Mouse (Mus musculus): Measurements from ENCODE around the gene Hdac11. TPM values are rescaled to one million over a fixed set of nuclear protein-coding genes. Genes with fewer than 3 reads are reported as not detected.

The Hdac11 gene
- polyA plus RNA-seq, 1 experiment from 2014 or later: 7.5 TPM

DNA sequence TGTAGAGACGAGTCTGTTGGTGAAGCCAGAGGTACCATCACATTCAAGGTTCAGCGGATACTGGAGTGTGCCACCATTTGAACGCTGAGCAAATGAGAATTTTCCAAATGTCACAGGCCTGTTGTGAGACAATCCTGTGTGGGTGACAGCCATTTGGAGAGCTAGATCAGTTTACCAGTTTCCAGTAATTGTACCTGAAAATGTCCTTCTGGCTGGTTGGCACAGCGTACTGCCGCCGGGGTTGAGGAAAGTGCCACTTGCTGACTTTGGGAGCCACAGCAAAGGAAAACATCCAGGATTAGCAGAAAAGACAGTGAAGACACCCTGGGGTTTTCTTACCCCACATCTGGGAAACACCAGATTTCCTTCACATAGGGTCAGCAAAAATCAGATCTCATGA is 33.5 kb downstream of the Hdac11 start:
- no peaks in the 10 kb centered on the region for H3K9me3 ChIP-seq
- no peak overlapping the region for H3K4me3 ChIP-seq
- WGBS: 84% methylated on average over 6 of the region's 6 CpGs
- ATAC-seq (ENCODE audit: borderline replicate concordance, extremely low read depth, low FRiP score, low TSS enrichment): no peak
- H3K27ac ChIP-seq: no peak overlapping the region
- no peaks in the 10 kb centered on the region for H3K36me3 ChIP-seq
- no peak overlapping the region for H3K4me2 ChIP-seq
- no peaks in the 10 kb centered on the region for H3K4me1 ChIP-seq
- no peak overlapping the region for H3K9ac ChIP-seq
- no peaks in the 10 kb centered on the region for H3K27me3 ChIP-seq

DNA sequence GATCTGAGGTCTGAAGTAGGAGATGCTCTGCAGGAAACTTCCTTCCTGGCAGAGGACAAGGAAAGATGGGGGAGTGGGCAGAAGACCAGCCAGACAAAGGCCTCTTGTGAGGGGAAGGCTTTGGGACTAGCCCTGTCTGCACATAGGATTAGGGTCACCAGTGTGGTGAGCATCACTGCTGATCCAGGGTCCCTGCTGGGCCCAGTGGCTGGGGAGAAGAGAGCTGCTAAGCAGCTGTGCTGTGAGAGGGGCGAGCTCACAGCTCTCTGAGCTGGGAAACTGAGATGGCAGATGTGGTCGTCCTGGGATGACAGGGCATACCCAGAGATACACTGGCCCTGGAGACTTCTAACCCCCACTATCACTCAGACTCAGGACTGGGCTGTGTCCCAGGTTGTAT is 35.0 kb downstream of the Hdac11 start:
- ATAC-seq (ENCODE audit: borderline replicate concordance, extremely low read depth, low FRiP score, low TSS enrichment): 0 out of 2 replicates have a peak, but pooled peaks have one; percentile 27

DNA sequence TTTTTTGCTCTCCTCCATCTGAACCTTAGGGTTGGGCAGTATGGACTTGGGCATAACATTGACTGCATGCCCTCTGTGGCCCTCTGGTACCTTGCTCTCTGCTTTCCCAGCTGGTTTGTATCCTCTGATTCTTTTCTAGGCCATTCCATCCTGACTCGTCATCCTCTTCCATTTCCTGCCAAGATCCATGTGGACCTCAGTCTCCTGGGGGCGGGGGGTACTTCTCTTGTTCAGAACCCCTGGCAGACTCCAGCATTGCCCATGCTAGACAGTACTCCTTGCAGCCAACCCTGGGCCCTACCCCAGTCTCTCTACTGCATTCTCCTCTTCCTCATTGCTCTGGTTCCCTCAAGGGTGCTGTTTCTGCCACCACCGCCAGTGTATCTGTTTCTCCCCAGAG is 36.0 kb downstream of the Hdac11 start:
- no peak for ATAC-seq (ENCODE audit: borderline replicate concordance, extremely low read depth, low FRiP score, low TSS enrichment)
- H3K27ac ChIP-seq: no peak overlapping the region
- 79% methylated on average over 3 of the region's 3 CpGs for WGBS

More for the DNA sequence above, 35.0 kb downstream of the Hdac11 start:
- no peak overlapping the region for H3K4me2 ChIP-seq
- no peaks in the 10 kb centered on the region for H3K4me1 ChIP-seq
- no peaks in the 10 kb centered on the region for H3K9me3 ChIP-seq
- WGBS: 51% methylated on average over 2 of the region's 2 CpGs
- H3K27ac ChIP-seq: no peak overlapping the region
- no peaks in the 10 kb centered on the region for H3K27me3 ChIP-seq
- no peak overlapping the region for H3K4me3 ChIP-seq
- no peak overlapping the region for H3K9ac ChIP-seq
- H3K36me3 ChIP-seq: no peaks in the 10 kb centered on the region

DNA sequence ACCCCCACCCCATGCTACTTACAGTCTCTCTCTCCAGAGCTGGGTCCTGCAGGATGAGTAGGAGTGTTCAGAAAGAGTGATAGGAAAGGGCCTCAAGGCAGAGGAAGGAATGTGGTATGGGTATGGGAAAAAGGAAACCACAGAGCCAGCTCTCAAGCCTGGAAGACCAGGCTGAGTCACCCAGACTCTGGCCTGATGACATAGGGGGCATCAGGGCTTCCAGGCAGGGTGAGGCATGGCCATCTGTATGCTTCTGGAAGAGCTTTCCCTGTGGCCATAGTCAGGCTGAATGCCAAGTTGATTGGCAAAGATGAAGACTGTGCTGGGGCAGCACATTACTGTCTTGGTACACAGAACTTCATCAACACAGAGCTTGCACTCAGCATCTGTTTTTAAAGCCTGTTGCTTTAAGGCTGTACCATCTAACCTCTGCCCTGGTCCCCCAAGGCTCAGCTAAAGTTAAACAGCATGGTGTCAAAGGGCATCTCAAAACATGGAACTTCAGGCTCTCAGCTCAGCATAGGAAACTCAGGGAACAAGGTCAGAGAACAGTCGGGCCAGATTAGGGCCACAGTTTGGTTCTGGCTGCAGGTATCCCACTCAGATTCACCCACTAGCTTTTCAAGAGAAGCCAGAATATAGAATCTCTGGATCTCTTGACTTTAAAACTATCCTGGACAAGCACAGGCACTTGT is 36.5 kb downstream of the Hdac11 start:
- Histone ChIP-seq H3K9ac (no peak overlapping the region), H3K9me3 (no peaks in the 10 kb centered on the region), H3K4me2 (no peak overlapping the region), H3K36me3 (no peaks in the 10 kb centered on the region), H3K27me3 (no peaks in the 10 kb centered on the region), H3K27ac (no peak overlapping the region), H3K4me1 (no peaks in the 10 kb centered on the region), H3K4me3 (no peak overlapping the region)
- 41% methylated on average over 1 of the region's 1 CpGs for WGBS
- ATAC-seq (ENCODE audit: borderline replicate concordance, extremely low read depth, low FRiP score, low TSS enrichment): no peak

More for the DNA sequence above, 36.0 kb downstream of the Hdac11 start:
- no peaks in the 10 kb centered on the region for H3K9me3 ChIP-seq
- no peak overlapping the region for H3K4me3 ChIP-seq
- H3K9ac ChIP-seq: no peak overlapping the region
- no peaks in the 10 kb centered on the region for H3K36me3 ChIP-seq
- no peaks in the 10 kb centered on the region for H3K4me1 ChIP-seq
- H3K4me2 ChIP-seq: no peak overlapping the region
- no peaks in the 10 kb centered on the region for H3K27me3 ChIP-seq

DNA sequence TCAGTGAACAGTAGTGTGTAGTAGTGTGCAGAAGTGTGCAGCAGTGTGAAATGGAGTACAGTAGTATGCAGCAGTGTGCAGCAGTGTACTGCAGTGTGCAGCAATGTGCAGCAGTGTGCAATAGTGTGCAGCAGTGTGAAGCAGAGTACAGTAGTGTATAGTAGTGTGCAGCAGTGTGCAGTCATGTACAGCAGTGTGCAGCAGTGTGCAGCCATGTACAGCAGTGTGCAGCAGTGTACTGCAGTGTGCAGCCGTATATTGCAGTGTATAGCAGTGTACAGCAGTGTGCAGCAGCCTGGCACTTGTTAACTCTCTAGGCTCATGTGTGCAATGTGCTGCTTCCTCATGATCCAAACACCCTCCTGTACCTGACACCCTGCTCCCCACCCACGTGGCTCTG is 42.0 kb downstream of the Hdac11 start:
- no peak overlapping the region for H3K4me3 ChIP-seq
- 61% methylated on average over 2 of the region's 2 CpGs for WGBS
- H3K36me3 ChIP-seq: no peaks in the 10 kb centered on the region
- H3K27me3 ChIP-seq: no peaks in the 10 kb centered on the region
- no peak for ATAC-seq (ENCODE audit: borderline replicate concordance, extremely low read depth, low FRiP score, low TSS enrichment)
- H3K9me3 ChIP-seq: no peaks in the 10 kb centered on the region
- H3K9ac ChIP-seq: no peak overlapping the region
- H3K4me1 ChIP-seq: peaks cover 16% of the 10 kb centered on the region
- H3K27ac ChIP-seq: no peak overlapping the region
- H3K4me2 ChIP-seq: no peak overlapping the region

DNA sequence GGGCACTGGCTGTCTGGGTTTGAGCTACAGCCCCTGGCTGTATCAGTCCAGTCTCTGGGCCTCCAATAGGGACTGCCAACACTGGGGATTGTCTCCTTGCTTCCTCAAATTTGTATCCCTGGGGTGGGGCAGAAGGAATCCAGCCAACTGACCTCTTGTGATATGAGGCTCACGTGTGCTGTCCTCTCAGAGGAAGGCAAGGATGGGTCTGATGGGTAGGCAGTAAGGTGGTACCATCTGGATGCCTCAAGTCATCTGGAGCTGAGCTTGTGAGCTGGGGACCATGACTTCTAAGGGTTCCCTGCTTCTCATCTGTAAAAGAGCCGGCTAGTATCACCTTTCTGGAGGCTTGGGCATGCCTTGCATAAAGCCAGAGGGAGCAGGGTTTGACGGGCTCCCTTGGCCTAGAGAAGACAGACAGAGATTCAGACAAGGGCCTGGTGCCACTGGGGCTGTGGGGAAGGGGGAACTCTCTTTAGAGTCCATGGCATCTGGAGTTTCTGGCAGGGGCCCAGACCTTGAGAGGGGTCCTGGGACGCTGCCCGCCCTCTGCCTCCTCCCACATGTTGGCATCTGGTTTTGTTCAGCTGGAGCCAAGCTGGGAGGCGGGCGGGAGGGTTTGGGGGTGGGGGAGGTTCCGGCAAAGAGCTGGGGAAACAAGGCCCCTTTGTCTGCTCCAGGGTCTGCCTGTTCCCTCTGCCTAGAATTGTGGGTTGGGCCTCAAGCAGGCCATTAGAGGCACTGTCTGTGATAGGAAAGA is 44.1 kb downstream of the Hdac11 start:
- no peak overlapping the region for H3K4me2 ChIP-seq
- H3K4me1 ChIP-seq: peaks cover 16% of the 10 kb centered on the region
- no peaks in the 10 kb centered on the region for H3K36me3 ChIP-seq
- ATAC-seq (ENCODE audit: borderline replicate concordance, extremely low read depth, low FRiP score, low TSS enrichment): peak; percentile 49; the same call in 1 of the 2 replicates
- no peaks in the 10 kb centered on the region for H3K9me3 ChIP-seq
- H3K27ac ChIP-seq: peak overlapping the region; percentile 33; the same call in 1 of the 2 replicates
- H3K27me3 ChIP-seq: no peaks in the 10 kb centered on the region
- 28% methylated on average over 8 of the region's 8 CpGs for WGBS
- H3K9ac ChIP-seq: no peak overlapping the region
- H3K4me3 ChIP-seq: no peak overlapping the region

DNA sequence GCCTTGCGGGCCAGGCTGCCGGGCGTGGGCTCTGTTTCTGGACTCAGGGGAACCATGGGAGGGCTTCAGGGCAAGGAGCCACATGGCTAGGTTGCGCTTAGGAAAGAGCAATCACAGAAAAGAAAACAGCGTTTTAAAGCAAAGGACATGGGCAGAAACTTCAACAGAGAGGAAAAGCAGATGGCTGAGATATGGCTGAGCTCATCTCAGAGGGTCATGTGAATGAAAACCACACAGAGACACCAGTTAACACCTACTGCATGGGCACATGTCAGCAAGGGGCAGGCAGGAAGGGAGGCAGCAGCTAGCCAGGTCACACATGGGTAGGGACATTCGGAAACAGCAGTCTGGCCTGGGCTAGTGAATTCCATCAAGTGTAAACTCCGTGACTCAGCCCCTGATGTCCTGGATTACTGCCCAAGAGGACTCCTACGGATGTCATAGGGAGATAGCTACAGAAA is 45.4 kb downstream of the Hdac11 start:
- WGBS: 70% methylated on average over 8 of the region's 8 CpGs
- H3K27ac ChIP-seq: no peak overlapping the region
- no peak overlapping the region for H3K4me2 ChIP-seq
- H3K4me3 ChIP-seq: no peak overlapping the region
- H3K9me3 ChIP-seq: no peaks in the 10 kb centered on the region
- no peaks in the 10 kb centered on the region; the same call in 1 of the 2 replicates for H3K27me3 ChIP-seq
- H3K36me3 ChIP-seq: no peaks in the 10 kb centered on the region
- no peak overlapping the region for H3K9ac ChIP-seq
- peaks cover 16% of the 10 kb centered on the region for H3K4me1 ChIP-seq
- no peak for ATAC-seq (ENCODE audit: borderline replicate concordance, extremely low read depth, low FRiP score, low TSS enrichment)

DNA sequence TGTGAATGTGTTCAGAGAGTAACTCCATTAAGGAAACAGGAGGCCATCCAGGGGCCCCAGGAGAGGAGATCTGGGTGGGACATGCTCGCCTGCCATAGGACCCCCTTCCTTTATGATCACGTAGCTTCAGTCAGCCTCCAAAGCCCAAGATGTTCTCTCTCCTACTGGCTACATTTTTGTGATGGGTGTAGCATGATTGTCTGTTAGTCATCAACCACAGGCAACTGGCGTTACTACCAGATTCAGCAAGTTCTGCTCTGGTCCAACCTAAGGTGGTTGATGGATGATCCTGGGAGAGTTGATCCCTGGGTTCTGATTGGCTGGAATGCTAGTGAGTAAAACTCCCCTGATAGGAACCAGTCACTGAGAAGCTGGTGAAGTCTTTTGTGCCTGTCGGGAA is 46.1 kb downstream of the Hdac11 start:
- no peak for ATAC-seq (ENCODE audit: borderline replicate concordance, extremely low read depth, low FRiP score, low TSS enrichment)
- H3K4me3 ChIP-seq: no peak overlapping the region
- no peak overlapping the region for H3K9ac ChIP-seq
- H3K27ac ChIP-seq: no peak overlapping the region
- no peaks in the 10 kb centered on the region for H3K36me3 ChIP-seq
- H3K4me2 ChIP-seq: no peak overlapping the region
- WGBS: 72% methylated on average over 4 of the region's 4 CpGs
- H3K27me3 ChIP-seq: no peaks in the 10 kb centered on the region; the same call in 1 of the 2 replicates
- H3K9me3 ChIP-seq: no peaks in the 10 kb centered on the region
- H3K4me1 ChIP-seq: peaks cover 16% of the 10 kb centered on the region

DNA sequence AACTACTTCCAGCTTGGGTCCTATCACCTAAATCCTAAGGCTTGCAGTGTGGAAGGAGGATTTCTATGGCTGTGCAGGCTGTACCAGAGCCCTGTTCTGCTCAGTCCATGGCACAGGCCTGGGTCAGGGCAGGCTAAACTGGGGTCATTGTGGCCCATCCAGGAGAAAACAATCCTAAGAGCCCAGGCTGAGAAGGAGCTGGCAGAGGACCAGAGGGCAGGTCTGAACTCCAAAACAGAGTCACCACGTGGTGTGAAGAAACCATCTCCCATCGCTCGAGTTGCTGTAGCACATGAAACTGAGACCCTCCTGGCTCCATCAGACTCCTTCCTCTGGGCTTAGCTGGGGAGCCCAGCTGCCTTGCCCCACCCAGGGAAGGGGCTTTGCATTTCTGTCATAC is 48.9 kb downstream of the Hdac11 start:
- WGBS: 44% methylated on average over 3 of the region's 3 CpGs
- Histone ChIP-seq H3K36me3 (no peaks in the 10 kb centered on the region), H3K27me3 (no peaks in the 10 kb centered on the region; the same call in 1 of the 2 replicates), H3K4me2 (no peak overlapping the region), H3K9me3 (no peaks in the 10 kb centered on the region), H3K4me3 (no peak overlapping the region), H3K4me1 (peaks cover 10% of the 10 kb centered on the region), H3K27ac (no peak overlapping the region), H3K9ac (no peak overlapping the region)
- ATAC-seq (ENCODE audit: borderline replicate concordance, extremely low read depth, low FRiP score, low TSS enrichment): no peak

DNA sequence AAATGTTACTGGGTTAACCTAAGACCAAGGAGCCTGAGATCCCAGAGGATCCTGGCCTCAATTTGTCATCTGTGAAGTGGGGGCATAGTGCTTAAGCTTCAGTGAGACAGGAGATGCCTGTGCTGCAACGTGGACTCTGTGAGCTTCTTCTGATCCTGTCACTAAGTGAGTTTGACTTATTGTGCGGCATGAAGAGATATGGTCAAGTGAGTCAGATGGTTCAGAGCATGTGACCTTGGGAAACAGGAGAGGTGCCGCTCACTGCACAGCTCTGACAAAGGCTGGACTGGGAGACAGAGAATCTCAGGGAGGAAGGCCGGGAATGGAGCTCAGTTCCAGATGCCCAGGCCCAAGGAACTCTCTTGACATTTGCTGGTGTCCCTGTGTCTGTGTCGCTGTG is 49.3 kb downstream of the Hdac11 start:
- H3K9ac ChIP-seq: no peak overlapping the region
- 51% methylated on average over 5 of the region's 5 CpGs for WGBS
- H3K9me3 ChIP-seq: no peaks in the 10 kb centered on the region
- ATAC-seq (ENCODE audit: borderline replicate concordance, extremely low read depth, low FRiP score, low TSS enrichment): no peak
- no peaks in the 10 kb centered on the region; the same call in 1 of the 2 replicates for H3K27me3 ChIP-seq
- peaks cover 6% of the 10 kb centered on the region for H3K4me1 ChIP-seq
- H3K4me3 ChIP-seq: no peak overlapping the region
- H3K36me3 ChIP-seq: no peaks in the 10 kb centered on the region
- no peak overlapping the region for H3K4me2 ChIP-seq
- H3K27ac ChIP-seq: no peak overlapping the region

DNA sequence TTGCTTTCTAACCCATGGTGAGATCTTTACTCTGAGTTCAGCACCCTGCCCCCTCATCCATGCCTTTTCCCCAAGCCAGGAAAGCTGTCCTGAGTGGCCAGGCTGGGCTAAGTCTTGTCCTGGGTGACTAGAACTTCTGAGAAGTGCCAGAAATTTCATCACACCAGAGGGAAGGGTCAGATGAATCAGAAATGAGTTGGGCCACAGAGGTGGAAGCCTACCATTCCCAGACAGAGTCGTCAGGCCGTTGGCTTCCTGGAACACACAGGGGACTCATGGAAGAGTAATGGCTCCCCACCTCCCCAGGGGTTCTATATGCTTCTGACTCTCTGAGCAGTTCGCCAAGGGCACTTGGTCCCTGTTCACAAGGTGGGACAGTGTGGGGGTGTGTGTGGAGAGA is 51.0 kb downstream of the Hdac11 start:
- 53% methylated on average over 3 of the region's 3 CpGs for WGBS

DNA sequence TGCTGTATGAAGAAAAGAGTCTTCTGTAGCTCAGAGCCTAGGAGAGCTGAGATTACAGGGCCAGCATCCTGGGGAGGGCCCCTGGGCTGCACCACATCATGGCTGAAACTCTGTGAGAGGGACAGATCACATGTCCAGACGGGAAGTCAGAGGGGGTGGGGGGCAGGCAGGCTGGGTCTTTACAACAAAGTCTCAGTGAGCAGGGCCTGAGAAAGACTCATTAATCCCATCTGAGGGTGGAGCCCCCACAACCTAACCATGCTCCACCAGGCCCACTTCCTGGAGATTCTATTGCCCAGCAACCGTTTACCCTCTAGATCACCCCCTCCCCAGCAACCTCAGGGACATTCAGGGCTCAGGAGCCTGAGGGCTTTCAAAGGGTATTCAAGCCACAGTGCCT is 53.3 kb downstream of the Hdac11 start:
- no peak for ATAC-seq (ENCODE audit: borderline replicate concordance, extremely low read depth, low FRiP score, low TSS enrichment)
- H3K27me3 ChIP-seq: peaks cover 27% of the 10 kb centered on the region
- WGBS: 23% methylated on average over 2 of the region's 2 CpGs
- H3K27ac ChIP-seq: no peak overlapping the region
- no peak overlapping the region for H3K4me3 ChIP-seq
- H3K4me2 ChIP-seq: no peak overlapping the region
- H3K9me3 ChIP-seq: no peaks in the 10 kb centered on the region
- H3K36me3 ChIP-seq: no peaks in the 10 kb centered on the region
- H3K4me1 ChIP-seq: peaks cover 12% of the 10 kb centered on the region
- no peak overlapping the region for H3K9ac ChIP-seq

More for the DNA sequence above, 51.0 kb downstream of the Hdac11 start:
- Histone ChIP-seq H3K36me3 (no peaks in the 10 kb centered on the region), H3K9ac (no peak overlapping the region), H3K4me2 (no peak overlapping the region), H3K27ac (no peak overlapping the region), H3K9me3 (no peaks in the 10 kb centered on the region), H3K27me3 (peaks cover 9% of the 10 kb centered on the region; the same call in 1 of the 2 replicates), H3K4me1 (peaks cover 2% of the 10 kb centered on the region), H3K4me3 (no peak overlapping the region)
- ATAC-seq (ENCODE audit: borderline replicate concordance, extremely low read depth, low FRiP score, low TSS enrichment): no peak
